Mouse (Mus musculus): ENCODE results near the gene Olfml1. TPM values are rescaled to one million over a fixed set of nuclear protein-coding genes. Genes with fewer than 3 reads are reported as not detected.
A peak's percentile ranks its signal among the peaks of the same experiment; 100 is the strongest.

The Olfml1 gene
- polyA plus RNA-seq (2012; rRNA removed) = 2.0 and 2.3 TPM in 2 replicates

DNA sequence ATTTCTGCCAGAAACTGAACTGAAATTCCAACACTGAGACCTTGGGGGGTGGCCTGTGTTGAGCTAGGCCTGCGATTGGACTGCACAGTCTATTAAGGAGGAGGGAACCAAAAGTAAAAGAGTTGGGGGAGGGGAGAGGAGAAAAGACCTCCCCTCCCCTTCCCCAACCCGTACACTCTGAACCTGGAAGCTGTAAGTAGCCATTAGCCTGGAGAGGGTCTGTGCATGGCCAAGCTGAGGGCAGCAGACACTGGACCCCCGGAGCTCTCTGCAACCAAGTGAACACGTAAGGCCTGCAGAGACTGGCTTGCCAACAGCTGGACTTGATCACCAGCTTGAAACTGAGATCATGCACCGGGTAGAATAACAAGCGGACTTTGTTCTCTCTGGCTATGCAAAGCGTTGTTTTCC lies at the start of gene Olfml1:
Gene Olfml1, plus strand, starts transcription at position 186 of the 411 bp plus-strand sequence.
- DNase-seq (ENCODE audit: low read depth) = peak; percentile 30
- TF ChIP-seq CTCF (IDR thresholded peaks at IDR 0.05; ENCODE audit: borderline replicate concordance, extremely low read depth, insufficient read depth, insufficient read length) (no peak), POLR2A (IDR thresholded peaks at IDR 0.05; ENCODE audit: borderline replicate concordance, extremely low read depth, insufficient read depth, insufficient read length, poor library complexity, severe bottlenecking) (no peak)

DNA sequence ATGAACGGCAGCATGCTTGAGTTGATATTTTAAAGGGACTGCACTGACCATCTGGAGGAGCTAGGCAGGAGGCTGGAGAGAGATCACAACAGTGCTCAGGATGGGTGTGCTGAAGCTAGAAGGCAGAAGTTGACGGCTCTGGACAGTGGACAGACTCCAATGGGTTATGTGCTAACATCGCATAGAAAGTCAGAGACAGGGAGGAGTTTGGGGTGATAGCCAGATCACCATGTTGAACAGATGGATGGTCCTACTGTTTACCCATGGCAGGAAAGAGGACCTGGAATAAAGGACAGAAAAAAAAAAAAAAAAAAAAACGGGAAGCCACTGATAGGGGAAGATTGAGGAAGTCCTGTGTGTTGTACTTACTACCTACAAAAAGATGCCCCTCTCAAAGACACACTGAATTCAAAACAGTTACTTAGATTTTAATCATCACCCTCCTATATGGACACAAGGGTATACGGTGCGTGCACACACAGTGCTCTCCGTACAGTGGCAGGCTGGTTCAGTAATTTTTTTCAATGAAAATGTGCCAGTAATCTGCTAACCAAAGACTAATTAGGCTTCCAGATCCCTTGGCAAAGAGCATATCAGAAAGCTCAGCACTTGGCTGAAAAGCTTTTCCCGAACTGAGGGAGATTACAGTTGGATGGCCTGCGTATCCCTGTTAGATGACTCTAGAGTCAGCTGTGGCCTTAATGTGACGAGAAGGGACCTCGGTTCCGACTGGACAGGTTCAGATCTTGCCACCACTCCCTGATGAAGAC lies 47.8 kb upstream of the Olfml1 start:
- no peak for TF ChIP-seq POLR2A (IDR thresholded peaks at IDR 0.05; ENCODE audit: borderline replicate concordance, extremely low read depth, insufficient read depth, insufficient read length, poor library complexity, severe bottlenecking)
- TF ChIP-seq CTCF (IDR thresholded peaks at IDR 0.05; ENCODE audit: borderline replicate concordance, extremely low read depth, insufficient read depth, insufficient read length) = no peak

DNA sequence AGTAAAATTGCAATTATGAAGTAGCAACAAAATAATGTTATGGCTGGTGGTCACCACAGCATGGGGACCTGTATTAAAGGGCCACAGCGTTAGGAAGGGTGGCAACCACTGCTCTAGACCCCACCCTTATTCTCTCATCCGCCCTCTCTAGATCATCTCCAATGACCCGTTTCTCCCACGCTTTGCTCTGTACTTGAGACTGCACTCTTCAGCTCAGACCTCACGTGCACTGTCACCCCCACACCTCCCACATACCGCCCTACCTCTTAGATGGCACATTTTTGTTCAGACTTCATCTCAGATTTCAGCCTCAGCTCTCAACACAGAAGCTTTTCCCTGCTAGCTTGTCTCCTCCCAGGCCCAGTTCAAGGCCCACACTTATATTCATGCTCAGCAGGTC lies 45.8 kb upstream of the Olfml1 start:
- no peak for DNase-seq (ENCODE audit: low read depth)
- no peak for TF ChIP-seq POLR2A (IDR thresholded peaks at IDR 0.05; ENCODE audit: borderline replicate concordance, extremely low read depth, insufficient read depth, insufficient read length, poor library complexity, severe bottlenecking)
- no peak for TF ChIP-seq CTCF (IDR thresholded peaks at IDR 0.05; ENCODE audit: borderline replicate concordance, extremely low read depth, insufficient read depth, insufficient read length)

More for the DNA sequence above, 47.8 kb upstream of the Olfml1 start:
- DNase-seq (ENCODE audit: low read depth) = peak; percentile 53

GRCm38 (mm10) chr7:107526299-107526698 lies 40.9 kb upstream of the Olfml1 start:
- peak; percentile 68 for DNase-seq (ENCODE audit: low read depth)
- TF ChIP-seq CTCF (IDR thresholded peaks at IDR 0.05; ENCODE audit: borderline replicate concordance, extremely low read depth, insufficient read depth, insufficient read length) (peak; percentile 74; the same call in 1 of the 2 replicates), POLR2A (IDR thresholded peaks at IDR 0.05; ENCODE audit: borderline replicate concordance, extremely low read depth, insufficient read depth, insufficient read length, poor library complexity, severe bottlenecking) (no peak)

DNA sequence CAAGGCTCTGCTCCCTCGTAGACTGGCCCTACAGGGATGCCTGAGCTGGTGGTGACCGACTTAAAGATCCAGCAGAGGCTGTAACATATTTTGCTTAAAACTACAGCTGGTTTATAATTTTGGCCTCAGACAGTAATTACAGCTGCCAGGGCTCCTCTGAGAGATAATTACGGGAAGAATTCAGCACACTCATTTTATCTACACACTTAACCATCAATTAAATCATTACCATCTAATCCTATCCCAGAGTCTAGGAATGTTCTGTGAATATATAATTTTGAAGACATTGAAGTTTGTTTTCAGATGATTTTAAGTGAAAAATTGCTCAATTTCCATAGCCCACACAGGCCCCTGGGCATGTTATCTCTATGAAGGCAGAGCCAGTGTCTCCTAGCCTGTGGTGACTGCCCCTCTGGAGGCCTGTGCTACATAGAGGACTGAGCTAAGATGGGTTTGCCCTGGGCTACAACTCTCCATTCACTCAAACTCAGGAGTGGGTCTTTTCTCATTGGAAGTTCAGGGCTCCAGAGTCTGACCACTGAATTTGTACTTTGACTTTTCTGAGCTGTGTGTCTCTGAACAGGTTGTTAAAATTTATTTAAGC lies 39.0 kb upstream of the Olfml1 start:
- DNase-seq (ENCODE audit: low read depth) = peak; percentile 59
- TF ChIP-seq POLR2A (IDR thresholded peaks at IDR 0.05; ENCODE audit: borderline replicate concordance, extremely low read depth, insufficient read depth, insufficient read length, poor library complexity, severe bottlenecking) (no peak), CTCF (IDR thresholded peaks at IDR 0.05; ENCODE audit: borderline replicate concordance, extremely low read depth, insufficient read depth, insufficient read length) (no peak)

- no peak for DNase-seq (ENCODE audit: low read depth)
- no peak for TF ChIP-seq POLR2A (IDR thresholded peaks at IDR 0.05; ENCODE audit: borderline replicate concordance, extremely low read depth, insufficient read depth, insufficient read length, poor library complexity, severe bottlenecking)
- TF ChIP-seq CTCF (IDR thresholded peaks at IDR 0.05; ENCODE audit: borderline replicate concordance, extremely low read depth, insufficient read depth, insufficient read length) = no peak
Observed at GRCm38 (mm10) chr7:107529364-107529763, 37.9 kb upstream of the Olfml1 start.

DNA sequence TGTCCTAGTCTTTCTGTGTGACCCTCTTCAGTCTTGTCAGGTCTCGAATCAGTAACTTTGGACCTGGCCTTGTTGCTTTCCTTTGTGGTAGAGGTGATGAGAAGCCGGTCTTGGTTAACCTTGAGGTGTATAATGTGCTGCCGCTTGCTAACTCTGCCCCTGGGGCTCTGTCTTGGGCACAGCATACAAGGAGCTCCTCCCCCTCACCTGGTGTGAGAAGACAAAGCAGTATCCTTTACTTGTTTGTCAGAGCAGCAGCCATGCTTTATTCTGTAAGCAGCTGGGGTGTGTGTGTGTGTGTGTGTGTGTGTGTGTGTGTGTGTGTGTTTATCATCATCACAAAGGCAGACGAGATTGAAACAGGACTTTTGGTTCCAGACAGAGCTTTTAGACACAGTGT lies 31.9 kb upstream of the Olfml1 start:
- DNase-seq (ENCODE audit: low read depth) = no peak
- no peak for TF ChIP-seq POLR2A (IDR thresholded peaks at IDR 0.05; ENCODE audit: borderline replicate concordance, extremely low read depth, insufficient read depth, insufficient read length, poor library complexity, severe bottlenecking)
- TF ChIP-seq CTCF (IDR thresholded peaks at IDR 0.05; ENCODE audit: borderline replicate concordance, extremely low read depth, insufficient read depth, insufficient read length) = no peak

DNA sequence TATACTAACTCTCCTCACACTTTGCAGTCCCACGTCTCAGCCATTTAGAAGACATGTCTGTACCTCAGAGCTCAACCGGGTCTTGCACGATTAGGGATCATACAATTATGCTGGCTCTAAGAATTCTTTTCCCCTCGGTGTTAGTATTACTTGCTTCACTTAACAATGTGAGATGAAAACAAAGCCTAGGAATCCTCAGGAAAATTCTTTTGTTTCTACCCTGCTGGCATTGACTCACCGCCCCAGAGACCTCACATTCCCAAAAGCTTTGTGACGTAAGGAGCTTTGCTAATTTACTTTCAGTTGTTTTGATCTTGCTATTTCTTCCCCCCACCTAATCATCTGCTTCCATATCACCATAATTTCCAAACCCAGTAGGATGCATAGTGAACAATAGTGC lies 30.7 kb upstream of the Olfml1 start:
- DNase-seq (ENCODE audit: low read depth) = no peak
- no peak for TF ChIP-seq POLR2A (IDR thresholded peaks at IDR 0.05; ENCODE audit: borderline replicate concordance, extremely low read depth, insufficient read depth, insufficient read length, poor library complexity, severe bottlenecking)
- TF ChIP-seq CTCF (IDR thresholded peaks at IDR 0.05; ENCODE audit: borderline replicate concordance, extremely low read depth, insufficient read depth, insufficient read length) = no peak

DNA sequence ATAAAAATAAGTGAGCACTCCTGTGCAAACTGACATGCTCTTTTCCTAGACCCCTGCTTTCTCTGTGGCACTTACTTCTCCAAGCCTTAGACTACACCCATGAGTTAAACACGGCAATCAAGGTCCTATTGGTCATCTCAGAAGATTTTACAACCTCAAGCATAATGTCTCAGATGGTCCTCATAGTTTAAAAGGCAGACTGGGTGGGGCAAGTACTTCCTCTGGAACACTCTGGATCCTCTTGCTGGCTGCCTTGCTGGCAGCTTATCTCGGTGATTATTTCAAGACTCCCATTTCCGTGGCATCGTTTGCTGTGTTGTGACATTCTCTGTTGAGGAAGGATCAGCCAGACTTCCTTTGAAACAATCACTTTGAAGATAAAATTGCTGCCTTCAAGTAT lies 27.2 kb upstream of the Olfml1 start:
- no peak for TF ChIP-seq CTCF (IDR thresholded peaks at IDR 0.05; ENCODE audit: borderline replicate concordance, extremely low read depth, insufficient read depth, insufficient read length)
- no peak for TF ChIP-seq POLR2A (IDR thresholded peaks at IDR 0.05; ENCODE audit: borderline replicate concordance, extremely low read depth, insufficient read depth, insufficient read length, poor library complexity, severe bottlenecking)
- peak; percentile 17 for DNase-seq (ENCODE audit: low read depth)

DNA sequence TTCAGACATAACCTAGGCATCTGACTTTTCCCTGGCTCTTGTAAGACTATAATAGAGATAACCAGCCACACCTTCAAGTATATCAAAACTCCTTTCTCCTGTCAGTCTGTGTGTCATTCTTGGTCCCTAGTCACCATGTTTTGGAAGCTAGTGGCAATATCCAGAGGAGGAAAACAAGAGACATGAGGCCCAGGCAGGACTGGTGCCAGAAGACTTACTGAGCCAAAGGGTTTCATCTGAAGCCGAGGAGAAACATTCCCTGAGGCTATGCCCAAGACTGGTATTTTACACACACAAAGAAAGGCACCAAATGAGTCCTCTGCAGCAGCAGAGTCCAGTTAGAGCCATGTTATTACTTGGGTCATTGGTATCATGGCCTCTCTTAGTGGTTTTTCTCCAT lies 22.2 kb upstream of the Olfml1 start:
- DNase-seq (ENCODE audit: low read depth) = no peak
- TF ChIP-seq CTCF (IDR thresholded peaks at IDR 0.05; ENCODE audit: borderline replicate concordance, extremely low read depth, insufficient read depth, insufficient read length) (no peak), POLR2A (IDR thresholded peaks at IDR 0.05; ENCODE audit: borderline replicate concordance, extremely low read depth, insufficient read depth, insufficient read length, poor library complexity, severe bottlenecking) (no peak)

- no peak for DNase-seq (ENCODE audit: low read depth)
- TF ChIP-seq POLR2A (IDR thresholded peaks at IDR 0.05; ENCODE audit: borderline replicate concordance, extremely low read depth, insufficient read depth, insufficient read length, poor library complexity, severe bottlenecking) (no peak), CTCF (IDR thresholded peaks at IDR 0.05; ENCODE audit: borderline replicate concordance, extremely low read depth, insufficient read depth, insufficient read length) (no peak)
Observed at GRCm38 (mm10) chr7:107547872-107548271, 19.4 kb upstream of the Olfml1 start.

DNA sequence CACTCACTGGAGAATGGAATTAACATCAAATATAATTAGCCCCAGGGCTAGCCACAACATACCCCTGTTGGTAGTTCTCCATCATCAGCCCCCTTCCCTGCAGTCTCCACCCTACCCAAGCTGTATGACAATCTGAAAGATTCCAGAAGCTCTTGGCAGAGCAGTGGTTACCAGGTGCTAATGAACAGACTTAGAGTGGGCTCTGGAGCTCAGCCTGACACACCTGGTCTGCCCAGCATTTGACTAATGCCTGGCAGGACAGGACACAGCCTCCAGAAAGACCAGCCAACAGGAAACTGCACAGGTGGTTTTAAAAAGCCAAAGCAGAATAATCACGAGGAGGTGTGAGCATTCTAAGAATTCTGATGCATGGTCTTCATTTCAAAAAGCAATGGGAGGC lies 13.8 kb upstream of the Olfml1 start:
- TF ChIP-seq POLR2A (IDR thresholded peaks at IDR 0.05; ENCODE audit: borderline replicate concordance, extremely low read depth, insufficient read depth, insufficient read length, poor library complexity, severe bottlenecking) (no peak), CTCF (IDR thresholded peaks at IDR 0.05; ENCODE audit: borderline replicate concordance, extremely low read depth, insufficient read depth, insufficient read length) (no peak)
- DNase-seq (ENCODE audit: low read depth) = no peak
